Mouse (Mus musculus) heart, adult 2 months (tissue): ENCODE results near the gene Acacb.

ENCODE experiments used
- CTCF ChIP-seq: fragments of 200-600 bp; IDR thresholded peaks from 2 replicates; pipeline ENCODE4 v1.8.1; 2022; ENCODE audit warnings: antibody characterized with exemption, mild to moderate bottlenecking, moderate library complexity
- EP300 ChIP-seq: fragments of 200-500 bp; IDR thresholded peaks from 2 replicates; pipeline ENCODE4 v1.6.1; 2011; ENCODE audit warnings: low read depth, low read length, control low read depth; ENCODE audit not compliant: insufficient read depth
- POLR2A ChIP-seq: fragments of 200-500 bp; IDR thresholded peaks from 2 replicates; pipeline ENCODE4 v1.6.1; 2011; ENCODE audit warnings: mild to moderate bottlenecking, low read depth, low read length, control low read depth; ENCODE audit not compliant: insufficient read depth

GRCm38 (mm10) chr5:114264791-114265190, 118.5 kb downstream of the Acacb start:
- TF ChIP-seq CTCF (no peak), POLR2A (no peak), EP300 (no peak)
